Mouse (Mus musculus) cerebellum, postnatal 4 days (tissue): Measurements from ENCODE around the gene Hs3st2.

Source experiments
- DNase-seq, 2 experiments: peaks; one replicate each; pipeline ENCODE4 v3.0.0; 2022; ENCODE audit warnings: low spot score in 2 of 2, mixed read lengths in 1 of 2

The Hs3st2 gene

DNA sequence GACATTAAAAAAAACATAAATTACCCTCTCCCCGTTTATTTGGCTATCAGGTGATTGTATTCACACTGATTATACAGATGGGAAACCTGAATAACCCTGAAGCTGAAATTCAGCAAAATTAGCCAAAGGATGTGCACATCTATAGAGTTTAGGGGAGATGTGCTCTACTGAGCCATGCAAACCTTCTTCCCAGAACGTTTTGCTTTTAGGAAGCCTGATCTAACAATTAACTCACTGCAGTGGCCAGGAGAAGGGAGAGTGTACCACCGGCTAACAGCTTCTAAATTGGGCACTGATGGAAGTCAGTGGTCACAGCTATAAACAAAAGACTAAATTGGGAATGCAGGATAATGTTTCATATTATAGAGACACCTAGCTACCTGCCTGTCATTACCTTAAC lies 66.4 kb downstream of the Hs3st2 start:
- no peak for DNase-seq

DNA sequence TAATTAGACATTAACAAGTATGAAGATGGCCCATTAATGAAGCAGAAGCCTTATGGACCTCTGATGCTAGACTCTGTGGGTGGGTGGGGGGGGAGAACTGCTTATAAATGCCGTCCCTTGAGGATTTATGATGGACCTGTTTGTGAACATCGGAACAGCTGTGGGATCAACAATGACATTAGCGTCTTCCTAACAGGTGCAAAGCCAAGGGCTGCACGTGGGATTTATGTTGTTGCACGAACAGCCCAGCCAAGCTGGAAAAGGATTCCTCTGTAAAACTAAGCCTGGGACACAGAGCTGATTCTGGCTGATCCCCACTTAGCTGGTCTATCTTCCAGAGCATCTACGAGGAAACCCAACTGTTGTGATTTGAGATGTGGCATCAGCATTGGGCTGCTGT lies 69.0 kb downstream of the Hs3st2 start:
- DNase-seq = no peak

DNA sequence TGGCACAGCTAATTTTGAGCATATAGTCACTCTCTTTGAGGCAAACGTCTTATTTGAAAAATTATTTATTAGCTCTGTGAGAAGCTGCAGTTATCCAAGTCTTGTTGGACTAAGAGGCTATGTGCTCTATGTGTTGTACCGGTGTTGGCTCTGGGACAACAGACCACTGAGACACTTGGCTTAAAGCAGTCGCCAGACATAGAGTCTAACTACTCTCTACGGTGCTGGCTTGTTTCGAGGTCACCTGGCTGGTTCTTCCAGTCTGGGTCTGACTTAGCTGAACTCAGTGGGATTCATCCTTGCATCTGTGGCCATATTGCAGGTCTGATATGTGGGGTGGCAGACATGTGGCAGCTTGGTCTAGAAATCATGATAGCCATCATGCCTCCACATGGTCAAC lies 72.8 kb downstream of the Hs3st2 start:
- no peak for DNase-seq

DNA sequence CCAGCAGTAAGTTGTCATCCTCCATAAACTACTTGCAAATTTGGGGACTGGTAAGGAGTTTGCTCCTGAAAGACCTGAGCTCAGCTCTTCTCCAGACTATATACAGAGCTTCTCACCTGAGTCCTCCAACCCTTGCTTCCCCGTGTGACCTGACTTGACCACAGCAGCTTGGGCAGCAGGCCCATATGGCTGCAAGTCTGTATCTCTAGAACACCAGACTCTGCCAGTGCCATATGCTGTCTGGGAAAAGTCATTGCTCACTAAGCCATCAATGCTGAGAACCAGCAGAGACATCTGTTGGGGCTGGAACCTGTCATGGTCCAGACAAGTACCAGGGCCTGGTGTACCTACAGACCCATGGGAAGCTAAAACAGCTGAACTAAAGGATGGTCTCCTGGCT lies 73.5 kb downstream of the Hs3st2 start:
- DNase-seq = no peak

DNA sequence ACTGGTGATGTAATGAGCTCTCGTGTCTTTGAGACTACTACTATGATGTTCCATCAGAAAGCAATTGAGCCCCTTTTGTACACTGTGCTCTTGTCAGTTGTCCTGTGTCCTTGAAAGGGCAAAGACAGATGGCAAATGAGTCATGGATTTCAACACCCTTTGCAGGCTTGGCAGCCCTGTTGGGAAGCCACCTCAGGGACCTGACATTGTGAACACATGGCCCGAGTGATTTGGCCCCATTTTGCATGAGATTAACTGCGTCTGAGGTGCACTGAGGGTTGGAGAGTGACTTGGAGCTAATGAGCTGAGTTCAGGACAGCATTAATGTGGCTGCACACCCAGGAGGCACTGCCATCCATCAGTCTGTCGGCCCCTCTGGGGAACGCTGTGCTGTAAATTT lies 74.7 kb downstream of the Hs3st2 start:
- DNase-seq = no peak

DNA sequence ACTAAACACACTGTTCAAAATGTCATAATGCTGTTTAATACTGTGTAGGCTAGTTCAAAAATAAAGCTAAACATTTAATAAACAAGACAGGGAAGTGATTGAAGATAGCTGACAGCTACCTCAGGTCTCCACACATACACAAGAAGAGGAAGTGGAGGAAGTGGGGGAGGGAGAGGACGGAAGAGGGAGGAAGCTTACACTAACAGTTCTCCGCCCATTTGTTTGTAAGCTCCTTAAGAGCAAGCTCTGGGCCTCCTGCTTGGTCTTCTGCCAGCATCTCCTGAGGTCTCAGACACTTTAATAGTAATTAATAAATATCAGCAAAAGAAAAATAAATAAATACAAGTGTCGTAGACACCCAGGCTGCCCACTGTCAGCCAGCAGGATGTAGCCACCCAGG lies 77.8 kb downstream of the Hs3st2 start:
- no peak for DNase-seq

DNA sequence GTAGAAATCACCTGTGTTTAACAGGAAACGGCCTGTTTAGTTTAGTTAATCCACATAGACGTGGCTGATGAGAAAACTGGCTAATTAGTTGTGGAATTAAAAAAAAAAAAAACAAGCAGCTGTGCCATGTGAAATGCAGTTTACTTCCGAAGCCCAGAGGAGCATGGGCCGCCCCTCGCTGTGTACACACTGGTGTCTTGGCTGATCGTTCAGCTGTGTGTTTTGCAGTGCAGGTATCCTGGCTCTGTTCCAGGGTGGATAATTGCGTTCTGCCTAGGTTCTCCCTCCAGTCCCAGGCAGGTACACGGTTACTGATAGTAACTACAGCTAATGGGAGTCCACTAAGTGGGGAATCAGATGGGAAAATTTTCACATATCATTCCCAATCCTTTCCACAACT lies 86.6 kb downstream of the Hs3st2 start:
- no peak for DNase-seq

DNA sequence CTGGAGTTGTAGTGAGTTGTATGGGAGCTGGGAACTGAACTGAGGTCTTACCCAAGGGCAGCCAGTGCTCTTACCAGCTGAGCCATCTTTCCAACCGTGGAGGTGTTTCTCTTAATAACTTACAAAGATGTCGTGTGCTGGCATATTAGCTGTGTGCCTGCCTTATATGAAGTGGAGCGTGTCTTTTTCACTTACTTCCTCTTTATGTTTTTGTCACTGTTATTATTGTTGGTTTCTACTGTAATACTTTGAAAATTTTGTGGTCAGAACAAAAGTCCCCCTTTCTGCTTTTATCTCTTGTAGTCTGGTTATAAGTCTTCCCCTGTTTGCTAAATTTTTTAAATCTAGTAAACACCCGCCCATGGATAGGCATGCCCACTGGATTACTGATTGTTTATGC lies 88.4 kb downstream of the Hs3st2 start:
- DNase-seq = no peak

DNA sequence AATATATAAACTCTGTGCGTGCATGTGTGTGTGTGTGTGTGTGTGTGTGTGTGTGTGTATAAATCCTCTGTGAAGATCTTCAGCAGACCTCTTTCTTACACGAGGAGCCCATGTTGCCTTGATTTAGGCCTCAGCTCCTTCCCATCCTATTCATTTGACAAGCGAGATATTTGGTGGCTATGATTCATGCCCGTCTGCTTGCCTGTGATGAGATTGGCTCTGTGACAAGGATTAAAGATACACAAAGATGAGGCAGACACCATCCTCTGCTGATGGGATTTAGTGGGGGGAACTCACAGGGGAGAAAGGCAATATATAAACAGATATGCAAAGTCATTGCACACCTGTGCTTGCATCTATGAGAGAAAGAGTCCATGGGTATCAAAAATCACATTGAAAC lies 92.9 kb downstream of the Hs3st2 start:
- no peak for DNase-seq

DNA sequence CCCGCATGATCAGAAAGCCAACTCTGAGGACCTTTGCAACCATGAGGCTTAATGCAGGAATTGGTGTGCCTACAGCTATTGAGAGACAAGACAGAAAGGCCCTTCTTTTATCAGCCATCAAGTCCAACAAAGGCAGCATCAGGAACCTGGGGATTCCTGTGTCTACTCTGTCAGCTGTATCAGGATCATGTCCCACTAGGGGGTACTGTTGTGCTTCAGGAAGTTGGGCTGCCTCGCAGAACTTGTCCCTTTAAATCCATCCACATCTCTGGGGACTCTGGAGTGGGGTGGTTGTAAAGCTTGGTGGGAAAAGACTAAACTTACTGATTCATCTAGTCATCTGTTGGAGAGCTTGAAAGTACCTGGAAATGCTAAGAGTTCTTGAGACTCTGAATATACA lies 93.6 kb downstream of the Hs3st2 start:
- DNase-seq = peak in 1 of 2 experiments; percentile 11

DNA sequence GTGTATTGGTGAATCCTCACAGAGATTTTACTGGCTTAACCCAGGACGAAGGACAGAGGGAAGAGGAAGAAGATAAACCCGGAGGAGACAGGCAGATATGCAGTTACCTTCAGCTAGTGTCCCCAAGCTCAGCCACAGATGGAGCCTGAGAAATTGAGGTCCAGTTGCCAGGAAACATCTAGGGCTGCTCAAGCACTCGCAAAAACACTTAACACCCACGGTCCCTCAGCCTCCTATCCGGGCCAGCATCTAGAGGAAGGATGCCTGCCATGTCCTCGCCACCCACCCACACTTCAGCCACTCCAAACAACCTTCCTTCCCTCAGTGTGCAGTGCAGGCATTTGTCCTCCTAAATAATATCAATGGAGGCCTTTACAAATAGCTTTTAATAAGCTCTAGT lies 95.6 kb downstream of the Hs3st2 start:
- no peak for DNase-seq

DNA sequence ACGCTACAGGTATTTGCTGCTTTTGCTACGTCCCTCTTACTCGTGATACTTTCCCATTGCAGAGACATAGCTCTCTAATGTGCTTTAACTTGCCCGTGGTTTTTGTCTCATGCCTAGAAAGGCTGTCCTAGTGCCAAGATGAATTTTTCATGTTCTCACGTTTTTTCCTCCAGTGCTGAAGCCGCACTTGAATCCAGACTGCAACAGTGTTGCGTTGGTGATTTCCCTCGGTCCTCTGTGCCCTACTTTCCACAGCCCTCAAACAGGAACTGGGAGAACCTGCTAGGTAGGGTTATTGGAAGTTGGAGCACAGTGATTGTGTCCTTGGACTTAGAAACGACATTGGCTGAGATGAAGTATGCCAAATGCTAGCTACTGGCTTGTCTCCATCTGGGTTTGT lies 97.7 kb downstream of the Hs3st2 start:
- no peak for DNase-seq

DNA sequence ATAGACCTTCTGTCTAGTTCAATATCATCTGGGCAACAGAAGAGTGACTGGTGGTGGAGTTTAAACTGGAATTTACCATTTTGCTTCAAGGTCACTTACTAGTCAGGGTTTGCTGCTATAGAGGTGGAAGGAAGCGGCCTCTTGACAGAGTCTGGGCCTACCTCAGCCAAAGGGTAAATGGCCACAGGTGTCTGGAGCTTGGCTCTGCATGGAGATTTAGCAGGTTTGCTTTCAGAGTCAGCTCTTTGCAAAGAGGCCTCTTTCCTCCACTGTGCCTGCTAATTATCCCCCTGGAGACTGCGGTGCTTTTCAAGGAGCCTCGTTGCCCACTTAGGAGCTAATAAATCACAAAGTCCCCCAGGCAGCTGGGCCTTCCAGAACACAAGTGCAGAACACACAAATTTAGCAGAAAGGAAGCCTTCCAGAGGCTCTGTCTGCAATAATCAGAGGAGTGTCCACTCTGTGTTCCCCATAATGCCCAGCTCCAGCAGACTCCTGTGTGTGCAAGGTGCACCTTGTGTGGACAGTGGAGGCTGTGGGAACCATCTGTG lies 99.9 kb downstream of the Hs3st2 start:
- DNase-seq = no peak

DNA sequence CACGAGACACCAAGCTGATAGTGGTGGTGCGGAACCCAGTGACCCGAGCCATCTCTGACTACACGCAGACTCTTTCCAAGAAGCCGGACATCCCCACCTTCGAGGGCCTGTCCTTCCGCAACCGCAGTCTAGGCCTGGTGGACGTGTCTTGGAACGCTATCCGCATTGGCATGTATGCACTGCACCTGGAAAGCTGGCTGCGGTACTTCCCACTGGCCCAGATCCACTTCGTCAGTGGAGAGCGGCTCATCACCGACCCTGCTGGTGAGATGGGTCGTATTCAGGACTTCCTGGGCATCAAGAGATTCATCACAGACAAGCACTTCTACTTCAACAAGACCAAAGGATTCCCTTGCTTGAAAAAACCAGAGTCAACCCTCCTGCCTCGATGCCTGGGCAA lies 108.9 kb downstream of the Hs3st2 start:
- no peak for DNase-seq

DNA sequence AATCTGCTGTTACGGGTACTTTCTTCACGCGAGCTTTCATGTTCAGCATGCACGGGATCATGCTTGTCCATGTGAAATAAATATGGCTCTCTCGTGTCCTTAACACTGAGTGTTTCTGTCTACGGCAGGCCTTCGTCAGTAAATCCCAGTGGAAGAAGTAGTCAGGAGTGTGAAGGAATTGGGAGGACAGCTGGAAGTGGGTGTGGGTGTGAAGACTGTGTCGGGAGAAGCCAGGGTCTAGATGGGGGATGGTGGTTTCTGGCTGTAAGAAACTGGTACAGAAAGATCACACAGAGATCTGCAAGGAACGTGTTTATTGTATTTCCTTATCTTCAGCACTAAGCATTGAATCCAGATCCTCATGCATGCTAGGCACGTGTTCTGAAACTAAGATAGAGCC lies 110.0 kb downstream of the Hs3st2 start:
- DNase-seq = no peak

DNA sequence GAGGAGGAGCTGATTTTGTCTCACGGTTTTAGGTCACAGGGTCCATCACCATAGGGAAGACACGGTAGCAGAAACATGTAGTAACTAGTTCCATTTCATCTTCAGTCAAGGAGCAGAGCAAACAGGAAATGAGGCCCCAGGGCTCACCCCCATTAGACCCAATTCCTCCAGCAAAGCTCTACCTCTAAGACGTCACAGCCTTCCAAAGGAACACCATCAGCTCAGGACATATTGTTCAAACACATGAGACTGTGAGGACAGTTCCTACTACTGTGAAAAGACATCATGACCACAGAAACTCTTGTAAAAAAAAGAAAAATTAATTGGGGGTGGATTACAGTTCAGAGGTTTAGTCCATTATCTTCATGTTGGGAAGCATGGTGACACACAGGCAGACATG lies 125.1 kb downstream of the Hs3st2 start:
- DNase-seq = no peak

DNA sequence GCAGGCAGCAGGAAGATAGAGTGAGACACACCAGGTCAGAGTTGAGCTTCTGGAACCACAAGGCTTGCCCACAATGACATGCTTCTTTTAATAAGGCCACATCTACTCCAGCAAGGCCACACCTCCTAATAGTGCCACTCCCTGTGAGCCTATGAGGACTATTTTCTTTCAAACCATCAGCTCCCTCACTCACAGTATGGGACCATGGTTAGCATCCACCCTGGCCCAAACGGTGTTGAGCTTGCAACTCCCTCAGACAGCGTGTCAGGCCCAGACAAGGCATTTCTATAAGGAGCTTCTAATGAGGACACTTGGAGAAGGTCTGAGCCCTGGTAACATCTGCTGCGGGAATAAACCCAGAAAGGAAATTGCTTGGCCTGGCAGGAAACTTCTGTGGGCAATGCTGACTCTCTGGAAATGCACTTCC lies 125.5 kb downstream of the Hs3st2 start:
- DNase-seq = no peak

DNA sequence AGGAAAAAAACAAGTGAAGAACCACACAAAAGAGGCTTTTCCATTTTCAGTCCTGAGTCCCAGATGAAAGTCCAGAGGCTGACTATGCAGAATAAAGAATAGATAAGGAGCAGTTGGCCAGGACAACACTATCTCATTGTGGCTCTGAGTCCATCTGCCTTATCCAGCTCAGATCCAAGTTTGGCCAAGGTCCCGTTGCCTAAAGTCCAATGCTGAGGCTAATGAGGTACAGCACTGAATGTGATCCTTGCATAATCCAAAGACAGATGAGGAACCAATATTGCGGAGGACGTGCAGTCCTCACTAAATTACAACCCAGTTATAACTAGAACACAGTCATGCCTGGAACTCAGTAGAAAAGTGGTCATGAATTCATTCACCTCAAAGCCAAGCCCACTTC lies 130.5 kb downstream of the Hs3st2 start:
- no peak for DNase-seq

DNA sequence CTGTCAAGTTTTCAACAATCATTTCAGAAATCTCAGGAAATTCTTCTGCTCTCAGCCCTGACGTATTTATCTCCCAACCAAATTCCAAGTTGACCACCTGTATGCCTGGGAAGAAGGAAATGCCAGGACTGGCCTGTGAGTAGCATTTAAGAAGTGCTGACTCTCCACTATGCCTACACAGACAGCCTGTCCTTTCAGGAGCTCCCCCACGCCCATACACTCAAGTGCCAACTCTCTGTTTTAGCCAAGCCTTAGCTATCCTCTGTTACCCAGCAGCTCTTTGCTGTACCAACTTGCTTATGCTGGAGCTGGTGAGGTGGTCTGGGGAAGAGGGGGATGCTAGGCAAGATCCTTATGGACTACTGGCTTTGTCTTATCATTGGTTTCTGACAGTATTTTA lies 137.4 kb downstream of the Hs3st2 start:
- DNase-seq = no peak

DNA sequence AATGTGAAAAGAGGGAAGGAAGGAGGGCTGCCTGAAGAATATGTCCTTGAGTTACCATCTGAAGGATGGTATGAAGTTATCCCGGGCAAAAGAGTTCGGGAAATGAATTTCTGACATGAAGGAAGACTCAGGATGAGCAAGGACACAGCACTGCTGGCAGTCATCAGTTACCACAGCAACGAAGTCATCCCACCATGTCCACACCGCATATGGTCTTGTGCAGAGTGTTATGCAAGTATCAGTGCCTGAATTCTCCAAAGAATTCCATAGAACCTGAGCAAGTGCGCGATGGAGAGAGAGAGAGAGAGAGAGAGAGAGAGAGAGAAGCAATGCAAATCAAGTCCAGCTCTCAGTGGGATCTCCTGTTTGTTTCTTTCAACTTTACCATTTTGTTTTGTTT lies 142.0 kb downstream of the Hs3st2 start:
- no peak for DNase-seq

DNA sequence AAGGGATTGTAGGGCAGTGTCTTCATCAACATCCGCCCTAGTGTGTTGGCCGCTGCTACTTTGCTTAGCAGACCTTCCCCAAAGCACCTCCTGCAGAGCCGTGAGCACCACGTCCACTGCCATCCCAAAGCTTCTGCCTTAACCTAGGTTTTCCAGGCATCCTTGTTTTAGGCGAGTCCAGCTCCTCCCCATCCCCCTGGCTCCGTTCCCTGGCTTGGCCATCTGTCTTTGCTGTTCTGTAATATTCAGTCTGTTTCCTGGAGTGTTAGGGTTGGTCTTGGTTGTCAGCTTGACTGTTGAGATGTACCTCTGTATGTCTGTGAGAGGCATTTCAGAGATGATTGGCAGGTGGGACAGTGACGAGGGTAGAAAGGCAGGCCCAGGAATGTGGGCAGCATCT lies 142.7 kb downstream of the Hs3st2 start:
- peak in 1 of 2 experiments; percentile 16 for DNase-seq

DNA sequence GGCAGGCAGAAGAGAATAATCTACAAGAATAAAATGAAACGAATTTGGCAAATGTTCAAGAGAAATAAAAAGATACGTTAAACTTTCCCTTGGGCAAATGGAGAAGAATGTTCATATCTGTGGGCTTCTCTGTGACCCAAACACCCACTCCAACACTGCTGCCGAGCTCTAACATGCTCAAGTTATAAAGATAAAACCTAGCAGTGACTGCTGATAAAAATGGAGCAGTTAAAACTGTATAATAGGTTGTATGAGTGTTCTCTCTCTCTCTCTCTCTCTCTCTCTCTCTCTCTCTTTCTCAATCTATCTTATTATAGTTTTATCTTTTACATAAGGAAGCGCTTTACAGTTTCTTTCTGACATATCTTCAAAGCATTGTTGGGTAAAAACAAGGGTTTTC lies 144.3 kb downstream of the Hs3st2 start:
- no peak for DNase-seq

DNA sequence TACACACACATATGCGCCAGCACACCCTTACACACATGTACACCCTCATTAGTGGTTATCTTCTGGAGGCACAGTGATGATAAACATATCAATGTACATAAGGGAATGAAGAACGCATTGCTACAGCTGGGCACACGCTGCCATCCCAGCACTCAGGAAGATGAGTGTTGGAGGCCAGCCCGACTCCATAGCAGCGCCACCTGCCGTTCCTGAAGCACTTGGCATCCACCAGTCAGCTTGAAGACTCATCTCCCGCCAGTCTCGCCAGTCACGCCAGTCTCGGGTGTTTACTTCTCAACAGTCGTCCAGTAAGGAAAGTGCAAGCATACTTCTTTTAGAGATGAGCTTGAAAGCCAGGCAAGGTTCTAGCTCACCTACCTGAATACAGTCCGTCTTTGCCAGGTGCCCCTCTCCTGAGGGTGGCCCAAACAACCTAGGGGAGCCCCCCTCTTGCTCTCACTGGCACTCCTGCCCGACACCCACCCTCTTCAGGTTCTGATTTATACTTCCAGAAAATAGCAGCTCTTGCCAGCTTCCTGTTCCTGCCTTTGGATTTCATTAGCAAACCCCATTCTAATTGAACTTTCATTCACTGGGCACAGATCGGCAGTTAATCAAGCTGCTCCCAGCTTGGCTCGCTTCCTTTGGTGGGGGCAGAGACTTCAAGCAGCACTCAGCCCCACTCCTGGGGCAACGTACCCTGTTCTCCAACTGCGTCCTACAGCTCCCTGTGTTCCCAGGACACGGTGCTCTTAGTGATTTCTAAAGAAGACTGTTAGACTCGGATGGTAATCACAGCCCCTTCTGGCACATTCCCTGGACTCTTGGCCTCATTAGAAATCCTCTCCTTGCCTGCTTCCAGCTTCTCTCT lies 148.0 kb downstream of the Hs3st2 start:
- peak; percentile 48 to 79 for DNase-seq

DNA sequence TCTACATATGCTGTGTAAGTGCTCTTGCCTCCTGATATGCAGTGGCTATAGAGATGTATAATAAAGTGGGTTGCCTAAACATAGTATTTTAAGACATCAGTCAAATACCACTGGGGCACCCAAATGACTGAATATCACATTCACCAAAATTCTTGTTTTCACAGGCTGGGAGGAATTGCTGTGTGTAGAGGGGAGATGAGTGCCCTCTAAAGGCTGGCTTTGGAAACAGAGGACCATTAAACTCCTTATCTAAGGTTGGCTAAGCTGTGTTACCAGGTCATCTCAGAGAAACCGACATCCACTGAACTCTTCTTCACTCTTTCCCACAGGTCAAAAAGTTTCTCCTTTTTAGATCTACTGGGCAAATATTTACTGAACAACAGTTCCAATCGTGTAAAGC lies 150.8 kb downstream of the Hs3st2 start:
- DNase-seq = no peak
